Mouse (Mus musculus): ENCODE measurements around the gene Kynu.

The Kynu gene

DNA sequence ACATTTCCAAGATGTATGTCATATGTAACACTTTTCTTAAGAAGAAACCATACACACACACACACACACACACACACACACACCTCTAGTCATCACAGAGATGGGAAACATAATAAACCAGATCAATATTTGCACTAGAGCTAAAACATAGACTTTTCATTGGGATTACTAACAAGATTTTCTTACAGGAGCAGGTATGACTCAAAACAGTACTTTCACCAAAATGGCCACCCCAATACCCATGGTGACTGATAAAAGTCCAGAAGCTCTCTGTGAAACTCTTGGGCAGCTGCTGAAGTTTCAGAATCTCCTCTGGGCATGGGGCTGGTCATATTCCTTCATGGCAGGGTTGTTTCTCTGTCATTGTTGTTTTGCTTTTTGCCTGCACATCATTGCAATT is 114.5 kb downstream of the Kynu start:
- DNase-seq (ENCODE audit: low spot score) = no peak

- peak; percentile 66 for DNase-seq (ENCODE audit: low spot score)
These were observed 118.5 kb downstream of the Kynu start for GRCm38 (mm10) chr2:43673619-43674018.

- DNase-seq (ENCODE audit: low spot score) = no peak
These were observed 119.0 kb downstream of the Kynu start for GRCm38 (mm10) chr2:43674098-43674497.

GRCm38 (mm10) chr2:43675277-43675676 is 120.1 kb downstream of the Kynu start:
- DNase-seq (ENCODE audit: low spot score) = no peak

DNA sequence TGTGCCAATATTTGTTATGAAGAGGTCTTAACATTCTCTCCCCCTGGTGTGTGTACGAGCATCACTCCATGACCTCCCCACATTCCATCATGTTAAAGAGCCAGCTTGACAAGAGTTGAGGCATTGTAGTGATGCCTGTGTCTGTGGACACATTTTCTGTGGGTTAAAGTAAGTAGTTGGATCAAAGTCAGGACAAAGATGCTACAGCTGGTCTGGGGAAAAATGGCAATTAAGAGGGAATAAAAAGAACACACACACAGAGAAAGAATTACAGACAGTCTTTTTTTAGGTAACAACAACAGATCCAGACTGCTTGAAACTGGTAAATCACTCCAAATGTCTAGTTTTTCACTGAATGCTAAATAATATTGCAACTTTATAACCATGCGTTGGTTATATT is 135.3 kb downstream of the Kynu start:
- DNase-seq (ENCODE audit: low spot score) = no peak

DNA sequence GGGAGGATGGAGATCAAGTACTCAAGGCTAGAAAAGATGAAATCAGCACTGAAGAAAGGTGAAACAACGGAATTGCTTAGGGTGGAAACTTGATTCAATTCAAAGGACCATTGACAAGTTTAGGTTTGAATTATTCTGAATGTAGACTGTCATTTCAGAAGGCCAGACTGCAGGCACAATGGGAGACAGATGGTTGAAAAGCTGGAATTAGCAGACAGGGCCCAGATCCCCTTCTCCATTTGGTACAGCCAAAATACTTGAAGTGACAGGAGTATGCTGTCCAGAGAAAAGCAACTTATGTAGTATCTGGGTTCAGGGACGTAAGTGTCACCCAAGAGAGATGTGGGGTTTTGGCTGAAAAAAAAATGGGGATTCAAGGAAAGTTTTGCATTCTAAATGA is 136.2 kb downstream of the Kynu start:
- DNase-seq (ENCODE audit: low spot score) = no peak

DNA sequence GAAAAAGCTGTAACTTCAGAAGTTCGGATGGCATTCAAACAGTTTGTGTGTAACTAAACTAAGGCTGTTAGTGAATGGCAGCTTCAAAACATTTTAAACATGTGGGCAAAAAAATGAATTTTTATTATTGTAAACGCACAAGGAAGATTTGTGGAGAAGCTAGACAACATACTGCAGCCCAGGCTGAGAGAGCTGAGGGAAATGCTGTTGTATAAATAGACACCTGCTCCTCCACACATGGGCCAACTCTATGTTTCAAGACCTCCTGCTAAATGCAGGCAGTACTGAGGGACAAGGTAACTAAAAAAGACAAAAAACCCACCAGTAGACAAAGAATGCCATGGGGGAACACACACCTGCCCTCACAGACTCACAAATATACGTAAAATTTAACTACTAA is 140.5 kb downstream of the Kynu start:
- no peak for DNase-seq (ENCODE audit: low spot score)

DNA sequence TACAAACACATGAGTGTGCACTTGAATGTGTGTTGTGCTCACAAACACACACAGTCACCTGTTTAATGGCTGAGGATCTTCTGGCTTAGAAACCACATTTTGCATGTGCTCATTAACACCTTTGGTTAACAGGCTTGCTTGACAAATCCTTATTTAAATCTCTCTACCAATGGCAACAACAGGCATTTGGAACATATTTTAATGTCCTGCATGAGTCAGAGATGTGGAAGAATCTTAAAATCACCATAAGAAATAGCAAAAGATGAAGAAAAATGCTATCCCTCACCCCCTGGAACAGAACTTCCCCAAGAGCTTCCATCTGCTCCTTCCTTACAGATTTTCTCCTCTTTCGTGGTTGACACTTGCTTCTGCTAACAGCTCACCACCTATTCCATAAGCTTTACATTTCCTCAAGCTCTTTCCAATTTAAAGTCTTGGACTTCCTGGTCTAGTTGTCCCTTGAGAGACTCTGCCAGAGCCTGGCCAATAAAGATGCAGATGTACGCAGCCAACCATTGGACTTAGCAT is 157.5 kb downstream of the Kynu start:
- no peak for DNase-seq (ENCODE audit: low spot score)

GRCm38 (mm10) chr2:43722446-43723103 is 167.4 kb downstream of the Kynu start:
- DNase-seq (ENCODE audit: low spot score) = peak; percentile 66

DNA sequence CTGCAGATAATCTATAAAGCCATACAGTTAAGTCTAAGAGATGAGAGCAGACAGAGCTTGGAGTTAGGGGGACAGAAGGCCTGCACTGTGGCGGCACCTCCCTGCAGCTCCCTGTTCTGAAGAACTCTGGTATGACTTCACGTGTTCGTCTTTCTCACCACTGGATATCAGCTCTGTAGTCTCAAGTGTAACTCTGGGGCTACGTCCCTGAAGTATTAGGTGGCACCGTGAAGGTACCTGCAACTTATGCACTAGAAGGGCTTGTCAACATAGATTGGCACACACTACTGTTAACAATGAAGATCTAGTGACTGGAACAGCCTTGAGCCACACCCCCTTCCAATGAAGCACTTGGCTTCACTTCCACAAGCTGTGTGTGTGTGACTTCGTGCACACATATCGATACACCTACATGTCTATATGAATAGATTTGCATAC is 168.0 kb downstream of the Kynu start:
- DNase-seq (ENCODE audit: low spot score) = no peak

DNA sequence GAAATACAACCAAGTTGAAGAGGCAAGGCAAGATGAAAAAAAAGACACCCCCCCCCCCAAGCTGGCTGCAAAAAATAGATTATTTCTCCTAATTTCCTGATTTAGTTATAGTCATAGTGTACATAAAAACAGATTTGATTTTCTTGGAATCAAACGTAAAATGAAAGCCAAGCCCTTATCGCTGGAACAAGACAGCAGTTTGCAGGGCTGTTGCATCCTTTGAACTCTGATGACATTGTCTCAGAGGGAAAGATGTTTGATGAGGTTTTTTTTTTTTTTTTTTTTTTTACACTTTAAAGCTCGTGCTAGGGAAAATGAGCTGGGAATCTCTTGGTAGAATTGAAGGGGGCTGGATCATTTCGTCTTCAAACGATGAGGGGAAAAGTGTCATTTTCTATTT is 172.1 kb downstream of the Kynu start:
- DNase-seq (ENCODE audit: low spot score) = no peak

DNA sequence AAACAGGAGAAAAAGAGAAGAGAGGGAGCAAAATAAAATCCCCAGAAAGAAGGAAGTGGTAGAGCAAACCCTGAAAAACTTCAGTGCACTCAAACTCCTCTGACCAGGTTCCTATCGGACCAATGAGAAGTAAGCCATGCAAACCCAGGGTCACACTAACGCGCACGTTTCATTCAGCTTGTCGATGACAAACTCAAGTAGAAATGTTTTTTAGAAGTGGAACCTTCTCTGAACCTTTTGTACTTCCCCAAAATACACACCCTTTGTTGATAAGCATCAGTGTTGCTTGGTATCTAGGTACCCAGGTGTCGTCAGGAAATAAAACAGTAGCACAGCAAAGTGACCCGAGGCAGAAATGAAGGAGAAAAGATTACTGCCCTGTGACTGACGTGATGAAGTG is 172.6 kb downstream of the Kynu start:
- DNase-seq (ENCODE audit: low spot score) = no peak

DNA sequence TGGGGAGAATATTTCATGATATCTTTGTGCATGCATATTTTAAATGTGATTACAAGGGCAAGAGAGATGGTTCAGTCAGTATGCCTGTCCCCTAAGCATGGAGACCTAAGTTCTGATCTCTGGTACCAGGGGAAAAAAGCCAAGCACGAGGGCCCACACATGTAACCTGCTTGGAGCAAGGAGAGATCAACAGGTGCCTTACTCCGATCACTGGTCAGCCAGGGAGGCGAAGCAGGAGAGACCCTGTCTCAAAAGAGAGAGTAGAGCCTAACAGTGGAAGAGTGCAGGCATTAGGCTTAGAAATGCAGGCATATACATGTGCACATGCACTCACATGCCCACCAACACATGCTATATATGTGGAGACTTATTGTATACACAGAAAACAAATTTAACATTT is 173.7 kb downstream of the Kynu start:
- DNase-seq (ENCODE audit: low spot score) = no peak
